Mouse (Mus musculus): ENCODE results near the gene Amot.

The Amot gene

DNA sequence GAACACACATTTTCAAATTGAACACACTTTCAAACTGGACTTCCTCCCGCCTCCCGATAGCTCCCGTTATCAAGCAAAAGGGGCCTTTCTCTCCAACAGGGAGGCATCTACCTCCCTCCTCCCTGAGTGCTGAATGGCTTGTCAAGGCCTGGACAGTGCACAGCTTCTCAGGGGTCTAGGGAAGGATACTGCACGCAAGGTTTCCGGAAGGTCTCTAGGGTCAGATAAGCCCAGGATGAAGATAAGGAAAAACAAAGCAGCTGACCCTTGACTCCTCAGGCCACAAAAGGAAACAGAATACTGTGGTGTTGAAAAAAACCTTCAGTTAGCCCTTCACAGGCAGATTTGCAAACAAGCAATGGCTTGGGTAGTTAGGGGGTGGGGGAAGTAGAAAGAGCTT is 22.6 kb downstream of the Amot start:
- no peak for DNase-seq (ENCODE audit: low spot score in 2 of 2)

DNA sequence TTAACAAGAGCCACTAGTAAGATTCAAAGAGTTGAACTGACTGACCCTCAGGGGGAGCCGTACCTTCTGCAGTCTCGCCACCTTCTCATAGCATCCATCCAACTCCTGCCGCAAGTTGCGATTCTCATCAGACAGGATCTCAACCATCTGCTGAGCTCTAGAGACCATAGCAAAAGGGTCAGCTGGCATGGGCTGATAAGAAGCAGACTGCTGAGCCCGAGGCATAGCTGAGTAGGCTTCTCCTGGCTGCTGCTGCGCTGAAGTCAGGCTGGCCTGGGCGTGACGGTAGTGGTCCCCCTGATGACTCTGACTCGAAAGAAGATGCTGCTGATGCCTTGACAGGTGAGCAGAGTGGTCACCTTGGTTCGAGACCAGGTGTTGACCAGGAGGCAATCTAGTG is 25.0 kb downstream of the Amot start:
- DNase-seq (ENCODE audit: low spot score in 2 of 2): no peak

DNA sequence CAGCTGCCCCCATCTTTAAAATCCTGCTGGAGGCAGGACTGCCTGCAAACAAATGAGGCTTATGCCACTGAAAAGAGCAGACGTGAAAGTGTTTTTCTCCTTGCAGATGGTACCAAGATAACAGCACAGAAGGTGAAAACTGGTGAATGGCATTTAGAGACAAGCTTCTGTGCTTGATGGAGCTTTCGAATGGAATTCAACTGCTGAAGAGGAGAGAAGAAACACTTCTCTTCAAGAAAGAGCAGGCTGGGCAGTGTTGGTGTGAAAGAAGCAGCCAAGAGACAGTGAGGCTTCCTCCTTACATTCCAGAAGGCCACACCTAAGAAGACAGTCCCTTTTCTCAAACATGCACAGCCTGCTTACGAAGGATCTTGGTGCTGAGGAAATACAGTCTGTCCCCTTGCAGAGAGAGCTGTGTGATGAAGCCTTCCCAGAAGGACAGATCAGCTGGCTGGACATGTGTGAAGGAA is 27.2 kb downstream of the Amot start:
- no peak for DNase-seq (ENCODE audit: low spot score in 2 of 2)

DNA sequence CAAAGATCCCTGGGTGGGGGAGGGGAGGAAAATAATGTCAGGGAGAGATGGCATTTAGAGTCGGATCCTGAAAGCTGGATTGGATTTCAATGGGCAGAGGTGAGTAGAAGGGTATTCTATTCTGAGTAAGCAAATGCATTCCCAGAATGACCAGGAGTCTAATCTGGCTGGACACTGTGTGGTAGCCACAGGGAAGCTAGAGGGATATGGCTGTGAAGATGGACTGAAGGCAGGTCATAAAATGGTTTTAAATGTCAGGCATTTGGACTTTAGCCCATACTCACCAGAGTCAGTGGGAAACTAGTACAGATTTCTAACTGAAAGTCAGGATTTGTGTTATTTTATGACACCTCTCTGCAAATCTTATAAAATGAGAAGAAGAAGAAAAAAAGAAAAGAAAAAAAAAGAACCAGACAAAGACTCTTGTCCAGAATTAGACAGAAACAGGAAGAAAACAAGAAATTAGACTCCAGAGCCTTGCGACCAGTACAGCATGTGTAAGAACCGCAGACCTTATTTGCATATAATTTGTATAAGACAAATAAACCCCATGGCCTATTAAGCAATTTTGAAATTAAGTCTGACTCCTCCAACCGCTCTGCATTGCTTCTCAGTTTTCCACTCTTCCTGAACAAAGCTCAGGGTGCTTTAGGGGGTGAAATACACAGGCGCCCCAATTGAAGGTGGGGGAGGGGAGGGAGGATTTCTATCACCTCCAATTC is 27.8 kb downstream of the Amot start:
- DNase-seq (ENCODE audit: low spot score in 2 of 2): no peak

DNA sequence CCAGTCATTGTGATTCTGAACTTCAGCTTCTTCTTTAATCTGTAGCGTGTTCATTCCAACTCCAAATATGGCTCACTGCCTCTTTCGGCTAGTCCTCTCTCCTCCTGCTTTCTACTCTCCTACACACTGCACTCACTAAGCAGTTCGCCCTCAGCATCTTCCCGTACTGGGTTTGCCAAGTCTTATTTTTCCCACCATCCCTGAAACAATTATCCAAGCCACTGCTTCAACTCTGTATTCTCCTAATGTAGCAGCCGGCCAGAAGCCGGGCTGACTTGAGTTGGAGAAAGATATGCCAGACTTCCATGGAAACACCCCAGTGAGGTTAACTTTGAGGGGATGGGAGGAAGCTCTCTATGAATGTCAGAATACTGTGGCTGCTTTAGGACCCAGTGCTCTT is 36.7 kb downstream of the Amot start:
- DNase-seq (ENCODE audit: low spot score in 2 of 2): no peak

DNA sequence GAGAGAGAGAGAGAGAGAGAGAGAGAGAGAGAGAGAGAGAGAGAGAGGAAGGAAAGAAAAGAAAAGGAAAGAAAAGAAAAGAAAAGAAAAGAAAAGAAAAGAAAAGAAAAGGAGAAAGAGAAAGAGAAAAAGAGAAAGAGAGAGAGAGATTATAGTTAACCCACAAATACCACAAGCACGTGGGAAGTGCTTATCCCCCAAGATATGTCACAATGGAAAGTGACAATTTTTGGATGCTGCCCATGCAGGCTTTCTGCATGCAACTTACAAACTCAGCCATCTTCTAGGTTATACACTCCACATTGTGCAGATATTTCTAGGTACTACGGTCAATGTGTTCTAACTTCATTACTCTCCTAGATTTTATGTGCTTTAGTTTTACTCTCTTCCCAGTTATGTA is 41.5 kb downstream of the Amot start:
- DNase-seq (ENCODE audit: low spot score in 2 of 2): no peak

DNA sequence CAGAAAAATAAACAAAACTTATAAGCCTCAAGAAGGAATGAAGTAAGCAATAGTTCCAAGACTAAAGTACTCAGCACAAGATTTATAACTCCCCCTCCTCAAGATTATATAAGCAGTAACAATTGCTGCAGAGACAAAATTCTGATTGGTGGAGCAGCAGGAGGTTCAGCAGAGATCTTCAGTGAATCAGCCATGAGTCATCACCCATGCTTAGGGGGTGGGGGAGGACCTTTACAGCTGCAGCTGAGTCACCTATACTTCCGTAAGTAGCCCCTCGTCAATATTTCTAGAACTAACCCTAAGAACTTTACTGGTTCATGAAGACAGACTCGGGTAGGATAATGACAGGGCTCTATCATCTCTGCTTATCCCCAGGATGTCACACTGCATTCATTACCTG is 43.6 kb downstream of the Amot start:
- DNase-seq (ENCODE audit: low spot score in 2 of 2): no peak

DNA sequence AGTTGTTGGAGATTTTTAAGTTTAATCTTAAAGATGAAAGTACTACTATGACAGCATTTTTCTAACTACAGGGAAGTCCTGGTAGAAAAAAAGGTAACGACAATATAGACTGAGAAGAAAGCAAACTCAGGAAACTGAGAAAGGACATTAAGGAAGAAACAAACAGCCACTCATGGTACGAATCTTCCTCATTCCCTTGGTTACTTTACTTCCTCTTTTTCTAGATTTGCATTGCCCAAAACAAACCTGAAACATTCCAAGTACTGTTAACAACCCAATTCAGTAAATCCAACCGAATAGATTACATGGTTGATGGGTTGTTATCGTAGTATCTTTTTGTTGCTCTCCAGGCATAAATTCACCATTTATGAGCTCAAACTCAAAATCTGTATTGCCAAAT is 48.7 kb downstream of the Amot start:
- no peak for DNase-seq (ENCODE audit: low spot score in 2 of 2)

DNA sequence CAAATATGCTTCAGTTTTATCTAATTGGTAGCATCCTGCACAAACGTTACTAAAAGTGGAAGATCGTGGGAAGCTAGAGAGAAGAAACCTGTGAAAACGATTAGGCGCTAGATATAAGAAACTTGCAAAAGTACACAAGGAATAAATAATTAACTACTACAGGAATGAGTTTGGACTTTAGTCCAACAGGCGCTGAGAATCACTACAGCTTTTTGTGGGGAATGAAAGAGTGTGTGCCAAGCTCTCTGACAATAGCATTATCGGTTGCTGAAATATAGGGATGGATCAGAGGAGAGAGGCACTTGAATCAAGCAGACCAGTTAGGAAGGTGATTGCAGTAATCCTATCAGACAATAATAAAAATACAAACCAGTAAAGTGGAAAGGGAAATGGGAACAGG is 49.4 kb downstream of the Amot start:
- DNase-seq (ENCODE audit: low spot score in 2 of 2): no peak

DNA sequence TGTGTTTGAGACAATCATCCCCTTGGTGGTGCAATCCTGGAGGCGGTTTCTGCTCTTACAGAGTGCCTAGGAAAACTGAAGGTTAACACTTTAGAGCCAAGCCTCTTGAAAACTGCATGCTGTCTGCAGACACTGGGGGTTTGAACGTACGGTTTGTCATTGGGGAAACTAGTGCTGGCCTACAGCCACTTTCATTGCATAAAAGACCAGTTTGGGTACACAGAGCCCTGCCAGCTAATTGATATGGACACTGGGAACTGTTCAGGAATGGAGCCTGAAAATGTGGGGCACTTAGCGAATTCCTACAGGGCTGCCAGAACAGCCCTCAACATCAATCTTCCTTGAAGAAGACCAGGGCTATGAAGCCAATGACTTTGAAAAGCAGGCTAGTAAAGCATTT is 50.2 kb downstream of the Amot start:
- no peak for DNase-seq (ENCODE audit: low spot score in 2 of 2)

DNA sequence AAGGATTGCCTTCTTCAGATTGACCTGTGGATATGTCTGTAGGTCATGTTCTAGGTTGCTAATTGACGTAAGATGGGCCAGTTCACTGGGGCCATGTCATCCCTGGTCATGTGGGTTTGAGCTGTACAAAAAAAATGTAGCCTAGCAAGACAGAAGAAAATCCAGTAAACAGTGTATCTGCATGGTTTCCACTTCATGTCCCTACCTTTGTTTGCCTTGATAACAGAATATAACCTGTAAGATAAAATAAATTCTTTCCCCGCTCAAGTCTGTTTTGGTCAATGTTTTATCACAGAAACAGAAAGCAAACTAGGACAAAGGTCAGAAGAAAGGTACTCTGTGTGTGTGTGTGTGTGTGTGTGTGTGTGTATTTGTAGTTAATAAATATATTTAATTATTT is 63.5 kb downstream of the Amot start:
- DNase-seq (ENCODE audit: low spot score in 2 of 2): no peak

DNA sequence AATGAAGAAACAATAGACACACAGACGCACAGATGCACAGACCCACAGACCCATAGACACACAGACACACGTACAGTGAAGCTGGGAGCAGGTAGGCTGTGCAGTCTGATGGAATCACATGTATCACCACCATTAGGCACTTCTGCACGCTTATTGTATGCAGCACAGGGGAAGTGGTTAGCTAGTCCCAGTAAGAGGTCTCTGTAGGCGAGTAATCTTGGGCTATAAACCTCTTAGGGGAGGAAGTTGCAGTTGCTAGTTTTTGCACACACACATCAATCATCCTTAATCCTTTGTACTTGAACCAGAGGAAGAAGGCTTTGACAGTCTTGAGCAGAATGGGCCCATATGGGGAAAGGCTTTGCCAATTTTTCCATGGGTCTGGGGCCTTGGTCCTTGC is 71.3 kb downstream of the Amot start:
- DNase-seq (ENCODE audit: low spot score in 2 of 2): no peak

DNA sequence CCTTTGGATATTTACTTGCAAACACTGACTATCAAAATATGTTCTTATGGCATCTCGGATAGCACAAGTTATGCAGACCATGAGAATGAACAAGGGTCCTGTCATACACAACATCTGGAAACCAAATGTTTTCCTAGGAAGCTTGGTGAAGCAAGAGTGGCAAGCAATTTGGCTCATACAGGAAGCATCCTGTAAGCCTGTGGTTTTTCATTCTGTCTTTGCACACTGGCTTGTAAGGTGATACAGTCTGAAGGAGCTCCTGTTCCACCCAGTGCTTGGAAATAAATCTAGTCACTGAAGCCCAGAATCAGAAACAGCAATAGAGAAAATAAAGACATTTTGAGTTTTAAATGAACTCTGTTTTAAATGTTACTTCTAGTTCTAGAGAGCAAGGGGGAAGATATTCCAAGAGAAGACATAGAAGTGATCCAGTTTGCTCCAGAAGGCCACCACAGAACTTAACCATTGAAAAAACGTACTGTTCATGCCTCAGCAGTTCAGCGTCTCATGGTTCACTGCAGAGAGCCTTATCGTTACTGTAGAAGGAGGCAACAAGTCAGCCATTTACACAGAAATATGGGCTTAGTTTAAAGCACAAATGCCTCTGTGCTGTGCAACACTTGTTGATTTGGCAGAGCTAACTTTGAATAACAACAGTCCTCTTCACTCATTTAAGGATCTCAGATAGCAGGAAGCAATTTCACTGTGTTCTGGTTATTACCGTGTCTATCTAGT is 74.0 kb downstream of the Amot start:
- DNase-seq (ENCODE audit: low spot score in 2 of 2): no peak

DNA sequence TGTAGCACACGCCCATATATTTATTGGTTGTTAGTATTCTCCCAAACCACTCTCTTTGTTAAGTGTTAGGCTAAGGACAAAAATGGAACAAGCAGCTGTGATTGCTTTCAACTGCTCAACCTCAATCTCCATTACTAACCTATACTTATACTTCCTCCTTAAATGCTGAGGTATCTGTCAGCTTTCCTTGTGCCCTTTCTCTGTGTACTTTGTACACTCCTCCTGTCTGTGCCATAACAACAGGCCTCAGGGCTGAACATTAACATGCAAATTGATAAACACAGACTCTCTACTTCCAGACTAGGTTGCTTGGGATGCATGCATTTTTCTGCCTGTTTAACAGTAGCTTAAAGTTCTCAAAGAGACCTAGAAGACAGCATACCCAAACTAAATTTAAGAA is 76.2 kb downstream of the Amot start:
- no peak for DNase-seq (ENCODE audit: low spot score in 2 of 2)

DNA sequence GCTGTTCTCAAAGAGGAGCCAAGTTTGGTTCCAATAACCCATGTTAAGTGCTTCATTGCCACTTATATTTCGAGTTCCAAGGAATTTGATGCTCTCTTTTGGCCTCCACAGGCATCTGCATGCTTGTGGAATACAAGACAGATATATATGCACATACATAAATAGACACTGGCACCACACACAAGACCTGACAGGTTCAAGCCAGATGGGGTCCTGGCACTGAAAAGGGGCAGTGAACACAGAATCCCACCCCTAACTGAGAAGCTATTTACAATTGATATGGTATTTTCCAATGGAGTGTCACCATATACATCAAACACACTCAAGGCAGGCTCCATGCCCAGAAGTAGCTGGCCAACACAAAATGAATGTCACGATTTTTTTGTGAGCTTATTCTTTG is 81.0 kb downstream of the Amot start:
- DNase-seq (ENCODE audit: low spot score in 2 of 2): no peak

DNA sequence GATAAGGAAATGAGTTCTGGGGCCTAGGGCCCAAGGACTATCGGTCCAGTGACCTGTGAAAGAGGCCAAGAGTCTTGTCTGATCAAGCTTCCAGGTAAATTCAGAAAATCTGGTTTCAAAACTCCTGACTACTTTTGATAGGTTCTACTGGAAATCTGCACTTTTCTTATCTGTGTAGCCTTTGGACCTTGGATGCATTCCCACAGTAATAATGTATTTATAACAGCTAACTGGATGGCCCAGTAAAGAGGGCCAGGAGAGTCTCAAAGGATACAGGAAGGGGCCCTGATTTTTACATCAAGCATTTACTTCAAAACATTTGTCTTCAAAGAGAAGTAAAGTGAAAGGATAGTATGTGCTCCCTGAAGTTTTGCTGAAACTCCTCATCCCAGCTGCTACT is 90.7 kb downstream of the Amot start:
- DNase-seq (ENCODE audit: low spot score in 2 of 2): no peak

DNA sequence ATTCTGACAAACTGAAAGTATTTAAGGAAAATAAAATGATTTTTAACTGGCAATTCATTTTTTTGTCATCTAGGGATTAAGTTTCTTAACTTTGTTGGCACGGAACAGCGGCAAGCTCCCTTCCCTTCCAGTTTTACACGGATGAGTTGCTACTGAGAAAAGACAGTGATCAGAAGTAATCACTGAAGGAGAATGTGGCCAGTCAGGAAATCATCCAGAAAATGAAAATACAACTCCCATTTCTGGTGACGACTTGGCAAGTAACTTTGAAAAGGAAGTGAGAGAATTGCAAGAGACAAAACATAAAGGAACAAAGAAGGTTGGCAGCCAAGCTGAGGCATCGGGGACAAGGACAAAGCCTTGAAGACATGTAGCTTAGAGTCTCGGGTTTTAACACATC is 93.6 kb downstream of the Amot start:
- DNase-seq (ENCODE audit: low spot score in 2 of 2): no peak

DNA sequence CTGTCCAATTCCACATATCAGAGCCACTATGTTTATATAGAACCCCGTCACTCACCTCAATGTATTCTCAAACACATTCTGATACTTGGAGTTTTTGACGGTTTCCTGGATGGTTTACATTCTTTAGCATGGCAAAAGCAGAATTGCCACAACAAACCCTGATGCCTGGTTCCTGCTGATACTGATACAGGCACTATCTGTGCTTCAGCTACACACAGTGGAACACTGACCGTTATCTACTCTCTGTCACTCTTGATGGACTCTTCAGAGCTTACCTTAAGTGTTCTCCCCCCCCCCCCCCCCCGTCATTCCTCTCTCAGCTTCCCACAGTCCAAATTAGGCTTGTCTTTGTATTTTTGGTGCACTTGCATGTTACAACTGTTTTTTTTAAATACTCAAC is 98.9 kb downstream of the Amot start:
- no peak for DNase-seq (ENCODE audit: low spot score in 2 of 2)

DNA sequence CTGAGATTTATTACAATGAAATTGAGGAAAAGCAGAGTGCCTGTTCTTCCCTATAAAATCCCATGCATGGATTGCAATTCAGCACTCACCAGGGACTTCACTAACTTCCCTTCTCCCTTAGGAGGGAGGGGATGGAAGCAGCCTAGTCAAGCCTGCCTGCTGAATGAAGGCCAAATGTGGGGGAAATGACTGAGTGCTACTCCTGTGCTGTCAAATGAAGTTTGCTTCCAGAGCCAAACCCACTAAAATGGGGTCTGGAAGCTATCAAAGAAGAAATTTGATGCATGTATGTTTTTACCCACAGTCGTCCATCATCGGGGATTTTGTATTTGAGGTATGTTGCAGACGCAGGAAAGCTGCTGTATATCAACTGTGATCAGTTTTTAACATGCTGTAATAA is 103.1 kb downstream of the Amot start:
- DNase-seq (ENCODE audit: low spot score in 2 of 2): no peak

DNA sequence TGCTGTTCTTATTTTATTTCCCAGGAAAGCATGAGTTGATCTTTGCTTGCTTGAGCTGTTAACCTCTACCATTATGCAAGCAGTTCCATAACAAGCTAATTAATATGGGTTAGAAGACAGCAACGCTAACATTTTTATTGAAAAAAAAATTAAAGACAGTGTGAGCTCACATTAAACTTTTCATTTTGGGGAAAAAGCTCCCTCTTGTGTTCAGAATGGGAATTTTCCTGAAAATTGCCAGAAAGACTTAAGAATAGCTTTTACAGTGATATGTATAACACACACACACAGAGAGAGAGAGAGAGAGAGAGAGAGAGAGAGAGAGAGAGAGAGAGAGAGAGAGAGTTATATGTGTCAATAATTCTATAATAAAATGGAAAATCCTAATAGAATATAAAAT is 105.7 kb downstream of the Amot start:
- no peak for DNase-seq (ENCODE audit: low spot score in 2 of 2)
